17 mouse cellular contexts compared by ENCODE assay signal in the genomic region with DNA sequence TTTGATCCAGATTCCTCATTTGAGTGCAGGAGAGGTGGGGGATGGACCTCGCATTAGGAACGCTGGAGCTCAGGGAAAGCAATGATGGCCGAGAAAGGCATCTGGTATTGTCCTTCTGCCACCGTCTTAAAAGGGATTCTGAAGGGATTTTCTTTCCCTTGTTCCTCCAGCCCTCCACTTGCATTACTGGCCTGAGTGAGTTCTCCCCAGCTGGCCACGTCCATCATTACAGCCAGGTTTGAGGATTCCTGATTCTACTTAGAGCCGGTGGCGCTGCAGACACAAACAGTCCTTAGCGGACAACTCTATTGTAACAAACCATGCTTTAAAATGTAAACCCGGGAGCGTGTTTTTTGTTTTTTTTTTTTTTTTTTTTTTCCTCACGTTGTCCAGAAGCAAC. TPM values are rescaled to one million over a fixed set of nuclear protein-coding genes. Genes with fewer than 3 reads are reported as not detected.
DNase-seq lines count a peak whose midpoint lies in the region; ATAC-seq and TF ChIP-seq lines count a peak whose summit lies in the region.
"Had no signal": no experiment of that assay in that cellular context is flagged by ENCODE, and none has a peak within 500 bp of the region (broad histone marks: within the 10 kb centered on the region; RNA-seq: fewer than 3 reads in every experiment).

A gene (plus strand): TSS at position 274 of the 400 bp plus-strand sequence.

- no peak for TF ChIP-seq CTCF in heart, postnatal 0 days (IDR thresholded peaks at IDR 0.05; ENCODE audit: low read depth)
- no peak for TF ChIP-seq CTCF in small intestine, adult 2 months (IDR thresholded peaks at IDR 0.05; ENCODE audit: extremely low read depth, insufficient read length, insufficient replicate concordance, low read depth, low read length)

- no peak for TF ChIP-seq POLR2A in small intestine, adult 2 months (IDR thresholded peaks at IDR 0.05; ENCODE audit: low read depth, low read length)

- H3K4me3 ChIP-seq in heart, postnatal 0 days (ENCODE audit: low read depth, low read length) = peak within 1 kb of the TSS; percentile 5; the same call in 1 of the 2 replicates
- H3K4me3 ChIP-seq in heart, embryonic 11.5 days (ENCODE audit: low read depth, low read length) = no peak within 1 kb of the TSS
- peak within 1 kb of the TSS; percentile 31 for H3K4me3 ChIP-seq in brown adipose tissue, adult 24 weeks (ENCODE audit: insufficient read depth, low read depth, low read length)
- no peak within 1 kb of the TSS for H3K4me3 ChIP-seq in small intestine, adult 2 months (ENCODE audit: low read depth, low read length)

- no peak for DNase-seq in heart, postnatal 0 days (ENCODE audit: low spot score)
- DNase-seq in gastrocnemius, adult 8-10 months (ENCODE audit: low spot score in 2 of 2) = peak; percentile 39 to 48
- DNase-seq in adrenal gland, adult 18-20 months (ENCODE audit: low spot score in 2 of 2) = no peak
- no peak for DNase-seq in kidney, adult 11 months
- DNase-seq: cerebellum, adult 11 months; kidney, postnatal 25 days; lung, adult 2 months; midbrain, embryonic 14.5 days; right cerebral cortex, postnatal 4 days; thymus, adult 18-20 months had no signal

- H3K9ac ChIP-seq in heart, postnatal 0 days (replicated peaks; ENCODE audit: low read depth, low read length) = no peak within 1 kb of the TSS
- no peak within 1 kb of the TSS for H3K9ac ChIP-seq in heart, embryonic 11.5 days (ENCODE audit: low read depth, low read length)

- no peaks in the 10 kb centered on the region for H3K9me3 ChIP-seq in heart, postnatal 0 days (replicated peaks; ENCODE audit: control insufficient read depth, low read length)
- no peaks in the 10 kb centered on the region for H3K9me3 ChIP-seq in heart, embryonic 11.5 days (replicated peaks; ENCODE audit: control insufficient read depth, low read length)

- peak within 1 kb of the TSS; percentile 42 for H3K4me2 ChIP-seq in heart, postnatal 0 days (ENCODE audit: low read depth, low read length)
- no peak within 1 kb of the TSS for H3K4me2 ChIP-seq in heart, embryonic 11.5 days

- H3K36me3 ChIP-seq in heart, postnatal 0 days (replicated peaks; ENCODE audit: control insufficient read depth, insufficient read depth, low read length) = no peaks in the 10 kb centered on the region
- no peaks in the 10 kb centered on the region for H3K36me3 ChIP-seq in heart, embryonic 11.5 days (ENCODE audit: control insufficient read depth, insufficient read depth, low read length)
- no peaks in the 10 kb centered on the region for H3K36me3 ChIP-seq in small intestine, adult 2 months (ENCODE audit: control insufficient read depth, insufficient read depth, low read length)

- H3K4me1 ChIP-seq in heart, postnatal 0 days (ENCODE audit: control insufficient read depth, insufficient read depth) = no peaks in the 10 kb centered on the region
- H3K4me1 ChIP-seq in heart, embryonic 11.5 days (ENCODE audit: control insufficient read depth, insufficient read depth, low read length) = no peaks in the 10 kb centered on the region
- H3K4me1 ChIP-seq in brown adipose tissue, adult 24 weeks (ENCODE audit: control insufficient read depth, insufficient read depth, insufficient read length, low read length) = no peaks in the 10 kb centered on the region
- no peaks in the 10 kb centered on the region for H3K4me1 ChIP-seq in small intestine, adult 2 months (ENCODE audit: control insufficient read depth, insufficient read depth, insufficient read length, low read length)

- no peak for ATAC-seq in heart, postnatal 0 days (ENCODE audit: insufficient read depth, low read depth)
- ATAC-seq in heart, embryonic 11.5 days (replicated peaks; ENCODE audit: insufficient number of reproducible peaks, low FRiP score, low TSS enrichment) = no peak
- ATAC-seq: CD4-positive, CD25-positive, alpha-beta regulatory T cell, adult 4 months; forebrain, embryonic 16.5 days; hindbrain, embryonic 16.5 days had no signal

- no peaks in the 10 kb centered on the region for H3K27me3 ChIP-seq in heart, postnatal 0 days (ENCODE audit: control insufficient read depth, insufficient read depth, low read length)
- H3K27me3 ChIP-seq in heart, embryonic 11.5 days (ENCODE audit: control insufficient read depth, insufficient read depth, low read length) = no peaks in the 10 kb centered on the region
- no peaks in the 10 kb centered on the region for H3K27me3 ChIP-seq in small intestine, adult 2 months (ENCODE audit: control insufficient read depth, insufficient read depth, low read length)

- TF ChIP-seq EP300 in heart, postnatal 0 days (IDR thresholded peaks at IDR 0.05; ENCODE audit: low read depth) = no peak

- WGBS in heart, postnatal 0 days = 75% methylated on average over 11 of the region's 11 CpGs
- 75% methylated on average over 11 of the region's 11 CpGs for WGBS in heart, embryonic 11.5 days (ENCODE audit: insufficient replicate concordance)
- 70% methylated on average over 11 of the region's 11 CpGs for WGBS in small intestine, adult 2 months

- no peak within 1 kb of the TSS for H3K27ac ChIP-seq in heart, postnatal 0 days (ENCODE audit: low read depth)
- no peak within 1 kb of the TSS for H3K27ac ChIP-seq in heart, embryonic 11.5 days (ENCODE audit: low read depth, low read length)
- no peak within 1 kb of the TSS for H3K27ac ChIP-seq in brown adipose tissue, adult 24 weeks (replicated peaks; ENCODE audit: low read depth, low read length)
- H3K27ac ChIP-seq in small intestine, adult 2 months (ENCODE audit: insufficient read depth, low read depth, low read length) = 0 out of 2 replicates have a peak within 1 kb of the TSS, but pooled peaks have one; percentile 42
- H3K27ac ChIP-seq: macrophage had no signal

RNA-seq across cellular contexts. Expression of the gene that starts here (rescaled TPM):
- total RNA-seq in heart, postnatal 0 days (2014; rRNA removed; ENCODE audit: low replicate concordance) = 0.15 TPM in 1 of 2 replicates, not detected in the other
- polyA plus RNA-seq in heart, postnatal 0 days (2015; fragmentation: Nextera tagmentation; extraction: Ambion mirVana) = not detected in 2 replicates
- 0.32 TPM in 1 of 2 replicates, not detected in the other for polyA plus RNA-seq in heart, embryonic 11.5 days (2014; fragmentation: Nextera tagmentation; extraction: Ambion mirVana)
- 0.32 and 1.0 TPM in 2 replicates for polyA plus RNA-seq in brown adipose tissue, adult 24 weeks (2012; ENCODE audit: insufficient read depth, insufficient read length, missing spikeins)
- total RNA-seq in gastrocnemius, adult 8-10 months (2022) = 10 to 100 TPM; 26.9 to 58.0 (median 40.6) TPM
- polyA plus RNA-seq in small intestine, adult 2 months (2012; rRNA removed) = 0.28 and 0.39 TPM in 2 replicates
- total RNA-seq in adrenal gland, adult 18-20 months (2021) = under 1 TPM; 0.46 to 0.80 TPM
- polyA plus RNA-seq: CD4-positive, CD25-positive, alpha-beta regulatory T cell, adult 4 months; forebrain, embryonic 16.5 days; macrophage; midbrain, embryonic 14.5 days had no signal

Comparison
In these comparisons a context has a peak if more than half of its experiments do, and no peak if none do; other contexts are left out.
1. RNA of the gene that starts here (total RNA-seq): 26.9 to 58.0 TPM in gastrocnemius, adult 8-10 months; 0.46 to 0.80 TPM in adrenal gland, adult 18-20 months and 0.15 TPM in heart, postnatal 0 days; every median in the first group is over 10 times any median in the second.
2. H3K4me3 ChIP-seq: peak in heart, postnatal 0 days (single experiment) and brown adipose tissue, adult 24 weeks (single experiment); none in heart, embryonic 11.5 days (single experiment) and small intestine, adult 2 months (single experiment).
3. DNase-seq: peak in gastrocnemius, adult 8-10 months (2 of 2); none in heart, postnatal 0 days (single experiment), adrenal gland, adult 18-20 months (0 of 2) and kidney, adult 11 months (single experiment).